Mouse (Mus musculus): ENCODE measurements around the gene Pawr.
"Not testable (repeated sequence)": the region's sequence is repeated elsewhere in the genome, so short reads cannot be mapped to it uniquely, and the experiment has no call there.

Gene Pawr

DNA sequence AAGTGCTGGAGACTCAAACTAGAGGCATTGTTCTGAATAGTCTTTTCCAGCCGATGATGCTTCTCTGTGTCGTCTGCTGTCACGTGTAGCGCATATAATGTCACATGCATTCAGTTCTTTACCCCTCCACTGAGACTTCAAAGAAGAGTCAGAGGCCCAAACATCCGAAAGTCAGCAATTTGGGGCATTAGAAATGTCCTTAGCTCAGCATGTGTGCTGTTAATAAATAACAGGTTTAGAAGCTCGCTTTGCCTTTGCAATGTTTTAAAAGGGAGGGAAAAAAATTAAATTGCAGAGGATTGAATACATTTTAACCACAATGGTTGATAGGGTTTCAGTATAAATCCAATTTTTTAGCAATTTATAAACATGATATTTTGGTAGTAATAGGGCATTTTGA lies 18.1 kb upstream of the Pawr start:
- DNase-seq (ENCODE audit: low read depth, low spot score), result no peak

- no peak for DNase-seq (ENCODE audit: low read depth, low spot score)
These were observed 17.5 kb upstream of the Pawr start for GRCm38 (mm10) chr10:108314396-108314795.

DNA sequence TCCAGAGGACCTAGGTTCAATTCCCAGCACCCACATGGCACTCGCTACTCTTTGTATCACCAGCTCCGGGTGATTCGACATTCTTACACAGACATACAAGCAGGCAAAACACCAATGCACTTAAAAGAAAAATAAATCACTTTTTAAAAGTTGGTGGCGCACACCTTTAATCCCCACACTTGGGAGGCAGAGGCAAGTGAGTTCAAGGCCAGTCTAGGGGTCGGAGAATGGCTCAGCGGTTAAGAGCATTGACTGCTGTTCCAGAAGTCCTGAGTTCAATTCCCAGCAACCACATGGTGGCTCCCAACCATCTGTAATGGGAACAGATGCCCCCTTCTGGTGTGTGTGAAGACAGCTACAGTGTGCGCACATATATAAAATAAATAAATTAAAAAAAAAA lies 16.7 kb upstream of the Pawr start:
- DNase-seq (ENCODE audit: low read depth, low spot score), result no peak

- DNase-seq (ENCODE audit: low read depth, low spot score), result no peak
These were observed 3.6 kb upstream of the Pawr start for GRCm38 (mm10) chr10:108328356-108328755.

- no peak for DNase-seq (ENCODE audit: low read depth, low spot score)
These were observed 2.9 kb upstream of the Pawr start for GRCm38 (mm10) chr10:108328983-108329382.

DNA sequence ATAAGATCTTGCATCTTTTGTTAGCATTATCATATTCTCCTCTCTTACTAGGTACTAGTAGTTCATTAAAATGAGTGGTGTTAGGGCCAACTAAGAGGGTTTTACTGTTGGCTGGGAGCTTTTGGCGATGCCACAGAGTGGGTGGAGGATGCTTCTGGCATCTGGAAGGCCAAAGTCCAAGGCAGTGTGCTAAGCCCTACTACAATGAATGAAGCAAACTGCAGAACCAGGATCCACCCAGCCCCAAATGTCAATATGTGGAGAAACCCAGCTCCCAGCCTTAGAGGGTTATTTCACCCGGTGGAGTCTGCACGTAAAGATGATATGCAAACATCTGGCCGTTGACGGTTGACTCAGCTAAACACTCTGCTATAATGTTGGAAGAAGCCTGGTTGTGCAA lies 2.1 kb upstream of the Pawr start:
- DNase-seq (ENCODE audit: low read depth, low spot score), result no peak

DNA sequence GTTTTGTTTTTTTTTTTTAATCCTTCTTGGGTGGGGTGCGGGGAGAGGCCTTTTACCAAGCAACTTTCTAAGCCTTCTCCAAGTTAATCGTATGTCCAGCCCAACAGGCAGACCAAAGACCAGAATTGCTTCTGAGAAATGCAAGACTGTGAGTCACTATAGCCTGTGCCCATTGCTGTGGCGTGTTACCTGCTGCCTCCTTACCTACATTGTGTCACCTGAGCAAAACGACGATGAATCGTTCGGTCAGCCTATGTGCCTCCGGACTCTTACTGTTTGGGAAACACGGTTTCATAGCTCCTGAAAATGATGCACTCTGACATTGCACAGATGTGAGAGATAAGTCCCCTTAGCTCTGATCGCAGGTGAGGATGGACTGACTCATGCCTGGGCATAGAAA lies 957 bp upstream of the Pawr start:
- no peak for DNase-seq (ENCODE audit: low read depth, low spot score)

GRCm38 (mm10) chr10:108332571-108333541 lies 935 bp downstream of the Pawr start:
- DNase-seq (ENCODE audit: low read depth, low spot score), result no peak

GRCm38 (mm10) chr10:108333642-108334041 lies 1.7 kb downstream of the Pawr start:
- DNase-seq (ENCODE audit: low read depth, low spot score), result no peak

GRCm38 (mm10) chr10:108334096-108334495 lies 2.2 kb downstream of the Pawr start:
- DNase-seq (ENCODE audit: low read depth, low spot score), result no peak

DNA sequence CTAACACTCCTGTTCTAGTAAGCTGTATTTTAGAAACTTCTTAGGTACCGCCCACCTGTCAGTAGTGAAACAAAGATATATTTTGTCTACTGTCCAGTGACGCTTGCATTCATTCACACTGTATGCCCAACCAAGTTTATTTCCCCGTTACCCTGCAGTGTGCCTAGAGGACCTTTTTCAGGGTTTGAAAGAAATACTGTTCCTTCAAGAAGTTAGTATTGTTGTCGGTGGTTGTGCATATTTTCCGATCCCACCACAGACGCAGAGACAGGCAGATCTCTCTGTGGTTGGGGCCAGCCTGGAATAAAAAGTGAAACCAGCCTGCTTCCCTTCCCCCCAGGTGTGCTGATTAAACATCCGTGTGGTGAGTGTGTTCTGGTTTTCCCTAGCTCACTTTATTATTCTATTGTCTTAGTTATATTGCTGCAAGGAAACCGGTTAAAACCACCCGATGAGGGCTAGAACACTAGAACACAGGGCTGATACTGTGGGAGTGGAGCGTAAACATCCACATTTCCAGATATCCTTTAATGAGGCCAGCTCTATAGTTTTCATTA lies 3.9 kb downstream of the Pawr start:
- DNase-seq (ENCODE audit: low read depth, low spot score), result no peak

GRCm38 (mm10) chr10:108336581-108336980 lies 4.7 kb downstream of the Pawr start:
- no peak for DNase-seq (ENCODE audit: low read depth, low spot score)

DNA sequence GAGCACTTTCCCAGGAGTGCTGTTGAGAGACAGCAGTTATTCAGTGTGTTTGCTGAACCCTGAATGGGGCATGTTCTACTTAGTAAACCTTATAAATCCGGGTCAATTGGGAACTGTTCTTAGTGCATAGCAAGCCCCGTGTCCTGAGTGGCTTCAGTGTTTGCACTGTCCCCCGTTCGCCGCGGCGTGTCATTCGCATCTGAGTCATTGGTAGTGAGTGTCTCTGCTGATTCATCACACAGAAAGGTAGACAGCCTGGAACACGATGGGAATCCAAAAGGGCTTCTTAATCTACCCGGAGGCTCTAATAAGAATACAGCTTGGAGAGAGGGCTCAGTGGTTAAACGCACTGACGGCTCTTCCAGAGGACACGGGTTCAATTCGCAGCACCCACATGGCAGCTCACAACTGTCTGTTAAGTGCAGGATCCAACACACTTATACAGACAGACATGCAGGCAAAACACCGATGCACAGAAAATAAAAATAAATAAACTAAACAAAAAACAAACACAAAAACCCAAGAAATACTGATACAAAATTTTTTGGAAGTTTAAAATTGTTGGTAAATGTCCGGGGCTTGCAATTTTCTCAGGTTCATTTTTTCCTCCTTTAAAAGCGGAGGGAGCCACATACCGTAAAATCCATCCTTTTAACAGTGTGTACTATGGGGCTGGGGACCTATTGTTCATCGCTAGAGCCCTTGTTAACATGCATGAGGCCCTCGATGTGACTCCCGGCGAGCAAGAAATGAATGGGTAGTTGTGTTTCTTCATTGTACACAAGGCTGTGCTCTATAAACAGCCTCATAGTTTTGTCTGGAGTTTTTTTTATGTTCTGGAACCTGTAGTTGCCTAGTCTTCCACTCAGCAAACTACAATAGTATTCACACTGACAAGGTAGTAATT lies 6.4 kb downstream of the Pawr start:
- no peak for DNase-seq (ENCODE audit: low read depth, low spot score)

DNA sequence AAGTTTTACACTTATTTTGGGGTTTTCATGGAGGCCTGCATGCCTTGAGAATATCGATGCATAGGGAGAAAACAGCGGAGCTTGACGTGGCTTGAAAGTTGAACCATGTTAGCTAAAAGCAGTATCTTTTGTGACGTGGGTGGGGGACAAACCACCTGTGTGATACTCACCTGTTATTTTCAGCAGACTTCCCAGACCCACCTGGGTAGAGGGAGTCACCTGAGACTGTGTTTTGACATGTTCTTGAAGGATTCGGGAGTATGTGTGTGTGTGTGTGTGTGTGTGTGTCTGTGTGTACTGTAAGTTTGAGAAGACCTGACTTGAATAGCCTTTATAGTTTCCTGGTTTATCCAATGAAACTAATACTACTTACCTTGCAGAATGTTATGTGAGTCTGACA lies 7.2 kb downstream of the Pawr start:
- DNase-seq (ENCODE audit: low read depth, low spot score), result no peak

DNA sequence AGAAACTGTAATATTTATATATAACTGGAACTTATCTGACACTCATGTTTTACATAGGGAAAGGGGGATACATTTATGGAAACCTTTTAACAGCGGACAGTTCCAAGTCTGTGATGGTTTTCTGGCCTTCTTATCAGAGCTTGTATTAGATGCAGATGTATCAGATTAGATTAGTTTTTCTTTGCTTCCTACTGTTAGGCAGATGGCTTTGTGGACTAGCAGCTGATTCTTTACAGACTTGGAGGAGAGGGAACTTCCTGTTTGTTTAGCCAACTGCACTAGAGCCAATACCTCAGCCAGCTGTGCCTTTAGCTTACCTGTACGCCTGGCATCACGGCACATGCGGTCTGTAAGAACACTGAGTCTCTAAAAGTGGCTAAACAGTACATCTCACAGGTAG lies 8.0 kb downstream of the Pawr start:
- DNase-seq (ENCODE audit: low read depth, low spot score), result no peak

GRCm38 (mm10) chr10:108343734-108344133 lies 11.8 kb downstream of the Pawr start:
- DNase-seq (ENCODE audit: low read depth, low spot score), result no peak

- DNase-seq (ENCODE audit: low read depth, low spot score), result no peak
These were observed 13.2 kb downstream of the Pawr start for GRCm38 (mm10) chr10:108345123-108345522.

DNA sequence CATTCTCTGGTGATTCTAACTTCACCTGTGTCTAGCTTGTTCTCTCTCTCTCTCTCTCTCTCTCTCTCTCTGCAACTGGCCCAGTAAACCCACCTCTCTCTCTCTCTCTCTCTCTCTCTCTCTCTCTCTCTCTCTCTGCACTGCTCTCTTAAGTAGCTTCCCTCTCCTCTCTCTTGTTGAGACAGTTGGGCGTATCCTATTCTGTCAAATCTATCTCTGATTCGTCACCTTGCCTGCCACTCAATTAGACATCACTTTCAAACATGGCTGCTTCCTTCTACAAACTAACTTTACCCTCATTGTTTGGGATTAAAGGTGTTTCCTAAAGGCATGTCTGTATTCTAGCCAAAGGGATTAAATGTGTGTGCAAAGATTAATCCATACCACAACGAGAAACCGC lies 14.4 kb downstream of the Pawr start:
- DNase-seq (ENCODE audit: low read depth, low spot score), result not testable (repeated sequence)

DNA sequence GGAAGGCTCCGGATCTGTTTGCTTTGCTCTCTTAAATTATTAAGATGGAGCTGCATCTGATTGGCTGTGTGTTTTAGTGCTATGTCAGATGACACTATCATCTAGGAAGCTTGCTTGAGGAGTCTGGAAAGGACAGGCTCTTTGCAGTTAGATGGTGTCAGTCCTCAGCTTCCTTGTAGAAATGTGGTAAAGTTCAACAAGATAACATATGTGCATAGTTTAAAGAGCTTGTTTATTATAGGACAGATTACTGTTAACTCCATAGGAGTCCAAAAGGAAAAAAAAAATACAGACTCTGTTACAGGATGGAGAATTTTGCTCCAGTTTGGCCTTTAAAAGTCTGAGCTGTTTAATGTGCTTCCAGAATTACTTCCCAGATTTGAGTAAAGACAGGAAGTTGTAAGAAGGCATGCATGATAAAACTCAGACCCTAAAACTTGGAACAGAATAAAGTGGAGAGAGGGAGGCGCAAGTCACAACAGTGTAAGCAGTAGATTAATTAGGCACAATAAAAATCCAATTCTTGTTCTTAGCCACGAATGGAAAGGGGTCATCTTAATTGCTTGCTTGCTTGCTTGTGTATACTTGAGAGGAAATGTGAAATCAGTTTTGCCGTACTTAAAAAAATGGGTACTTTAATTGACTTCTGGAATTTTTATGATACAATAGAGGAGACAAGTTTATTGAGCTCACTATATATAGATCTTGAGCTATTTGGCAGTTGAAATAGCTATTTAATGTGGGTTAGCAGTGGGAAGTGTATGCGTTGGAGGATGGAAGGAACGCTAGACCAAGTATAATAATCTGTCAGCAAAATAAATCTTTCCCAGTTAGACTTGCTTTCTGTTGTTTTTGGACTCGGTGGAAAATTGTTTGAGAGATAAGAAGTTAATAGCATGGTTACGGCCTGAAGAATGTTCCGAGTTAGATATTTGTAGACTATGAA lies 18.5 kb downstream of the Pawr start:
- no peak for DNase-seq (ENCODE audit: low read depth, low spot score)

DNA sequence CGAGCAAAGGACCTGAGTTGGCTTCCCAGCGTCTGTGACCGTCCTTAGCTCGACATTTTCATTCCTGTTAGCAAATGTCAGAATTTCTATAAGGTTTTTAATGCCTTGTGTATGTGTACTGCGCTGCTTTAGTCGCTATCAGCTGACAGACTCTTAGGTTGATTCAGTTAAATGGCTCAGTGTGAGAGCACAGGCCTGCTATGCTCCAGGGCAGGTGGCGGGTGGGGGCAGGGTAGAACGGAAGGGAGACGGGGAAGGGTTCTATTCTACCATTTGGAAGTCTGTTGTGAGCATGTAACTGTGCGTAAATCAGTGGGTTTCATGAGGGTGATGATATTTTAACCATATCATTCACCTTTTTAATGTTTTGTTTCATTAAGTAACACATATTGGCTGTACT lies 21.0 kb downstream of the Pawr start:
- DNase-seq (ENCODE audit: low read depth, low spot score), result no peak

Data from skeletal muscle tissue, adult 2 months (tissue).